Mouse (Mus musculus) liver, postnatal 0 days (tissue): Measurements from ENCODE around the gene Tmem266. TPM values are rescaled to one million over a fixed set of nuclear protein-coding genes. Genes with fewer than 3 reads are reported as not detected.

Experiments used
- ATAC-seq: fragments of 200-750 bp; cut with Nextera tagmentation; 2 replicates; pipeline ENCODE4 v1.8.0; 2017; ENCODE audit warnings: mild to moderate bottlenecking, moderate library complexity
- DNase-seq: peaks from one replicate; pipeline ENCODE4 v3.0.0-alpha.2; 2016
- H3K27ac ChIP-seq: fragments of 300-500 bp; sonication (generic); 2 replicates; pipeline ENCODE4 v1.5.1; 2014; ENCODE audit warnings: antibody characterized with exemption, moderate library complexity, mild to moderate bottlenecking, low read depth
- H3K27me3 ChIP-seq: fragments of 300-500 bp; sonication (generic); 2 replicates; pipeline ENCODE4 v1.6.1; 2014; ENCODE audit warnings: low read length, control low read depth, mixed read lengths; ENCODE audit not compliant: insufficient read depth
- H3K36me3 ChIP-seq: fragments of 300-500 bp; sonication (generic); replicated peaks from 2 replicates; pipeline ENCODE4 v1.6.1; 2014; ENCODE audit warnings: mild to moderate bottlenecking, control low read depth, low read length, moderate library complexity, mixed read lengths; ENCODE audit not compliant: insufficient read depth
- H3K4me1 ChIP-seq: fragments of 300-500 bp; sonication (generic); 2 replicates; pipeline ENCODE4 v1.6.1; 2014; ENCODE audit warnings: antibody characterized with exemption, mild to moderate bottlenecking, control low read depth; ENCODE audit not compliant: insufficient read depth
- H3K4me2 ChIP-seq: fragments of 300-500 bp; sonication (generic); 2 replicates; pipeline ENCODE4 v1.6.1; 2014; ENCODE audit warnings: low read depth, mild to moderate bottlenecking, low read length, moderate library complexity, mixed read lengths
- H3K4me3 ChIP-seq: fragments of 300-500 bp; sonication (generic); 2 replicates; pipeline ENCODE4 v1.5.1; 2014; ENCODE audit warnings: low read depth, low read length
- H3K9ac ChIP-seq: fragments of 300-500 bp; sonication (generic); replicated peaks from 2 replicates; pipeline ENCODE4 v1.6.1; 2014; ENCODE audit warnings: mild to moderate bottlenecking, moderate library complexity
- H3K9me3 ChIP-seq: fragments of 300-500 bp; sonication (generic); 2 replicates; pipeline ENCODE4 v1.6.1; 2016; ENCODE audit warnings: mild to moderate bottlenecking, control low read depth, low read length, mixed read lengths
- CTCF ChIP-seq: sonication (generic); IDR thresholded peaks from 2 replicates; pipeline ENCODE4 v1.5.1; 2016; ENCODE audit warnings: antibody characterized with exemption, low read depth
- EP300 ChIP-seq: IDR thresholded peaks from 2 replicates; pipeline ENCODE4 v1.6.1; 2016; ENCODE audit warnings: antibody characterized with exemption, low read depth, mild to moderate bottlenecking
- WGBS: fragments of 180-500 bp; shearing (Covaris S2); extraction: QIAGEN DNeasy Blood & Tissue Kit; methylation state at CpG from one replicate; pipeline ENCODE4 v1.1.7; 2014; ENCODE audit not compliant: insufficient replicate concordance; 5-methylcytosine and 5-hydroxymethylcytosine counted together
- polyA plus RNA-seq: library from polyadenylated mRNA; unstranded; fragments of >200 nt; fragmentation: Nextera tagmentation; extraction: Ambion mirVana; gene quantifications from 2 replicates; pipeline ENCODE4 v1.2.1, GENCODE M21; 2015

Gene Tmem266
- polyA plus RNA-seq, 1 experiment from 2014 or later, result not detected

DNA sequence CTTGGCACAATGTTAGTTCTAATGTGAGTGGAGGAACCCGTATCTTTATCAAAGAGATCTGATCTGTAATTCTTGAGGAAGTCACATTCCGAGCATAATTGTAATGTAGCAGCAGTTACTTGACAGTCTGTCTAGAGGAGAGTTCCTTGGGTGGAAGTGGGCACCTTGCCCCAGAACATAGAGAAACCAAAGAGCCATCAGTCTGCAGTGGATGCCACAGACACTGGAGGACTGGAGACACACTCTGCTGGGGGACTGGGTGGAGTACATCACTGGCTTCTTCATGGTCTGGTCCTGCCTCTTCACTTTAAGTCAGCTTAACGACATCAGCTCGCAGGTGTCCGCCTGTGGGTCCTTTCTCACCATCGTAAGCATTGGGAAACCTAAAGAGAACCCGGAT lies 17.5 kb downstream of the Tmem266 start:
- Histone ChIP-seq H3K9ac (no peak overlapping the region), H3K27me3 (no peaks in the 10 kb centered on the region), H3K9me3 (no peaks in the 10 kb centered on the region), H3K4me2 (no peak overlapping the region), H3K4me3 (no peak overlapping the region), H3K27ac (no peak overlapping the region), H3K36me3 (no peaks in the 10 kb centered on the region), H3K4me1 (no peaks in the 10 kb centered on the region)
- no peak for DNase-seq
- TF ChIP-seq EP300 (no peak), CTCF (no peak)
- 75% methylated on average over 7 of the region's 7 CpGs for WGBS
- ATAC-seq, result no peak

- no peaks in the 10 kb centered on the region for H3K9me3 ChIP-seq
- no peak overlapping the region for H3K4me2 ChIP-seq
- no peaks in the 10 kb centered on the region for H3K36me3 ChIP-seq
- no peak for DNase-seq
- no peaks in the 10 kb centered on the region for H3K4me1 ChIP-seq
- no peak overlapping the region for H3K9ac ChIP-seq
- H3K4me3 ChIP-seq, result no peak overlapping the region
- TF ChIP-seq EP300, result no peak
- no peak for TF ChIP-seq CTCF
- H3K27me3 ChIP-seq, result no peaks in the 10 kb centered on the region
- 89% methylated on average over 7 of the region's 7 CpGs for WGBS
- H3K27ac ChIP-seq, result no peak overlapping the region
- no peak for ATAC-seq
Observed at GRCm38 (mm10) chr9:55345332-55345731, 18.6 kb downstream of the Tmem266 start.

GRCm38 (mm10) chr9:55348664-55349063 lies 22.0 kb downstream of the Tmem266 start:
- Histone ChIP-seq H3K27ac (no peak overlapping the region), H3K36me3 (no peaks in the 10 kb centered on the region), H3K4me3 (no peak overlapping the region), H3K9ac (no peak overlapping the region), H3K9me3 (no peaks in the 10 kb centered on the region), H3K4me2 (no peak overlapping the region), H3K27me3 (no peaks in the 10 kb centered on the region), H3K4me1 (no peaks in the 10 kb centered on the region)
- DNase-seq, result no peak
- ATAC-seq, result no peak
- 65% methylated on average over 3 of the region's 3 CpGs for WGBS
- no peak for TF ChIP-seq CTCF
- no peak for TF ChIP-seq EP300

DNA sequence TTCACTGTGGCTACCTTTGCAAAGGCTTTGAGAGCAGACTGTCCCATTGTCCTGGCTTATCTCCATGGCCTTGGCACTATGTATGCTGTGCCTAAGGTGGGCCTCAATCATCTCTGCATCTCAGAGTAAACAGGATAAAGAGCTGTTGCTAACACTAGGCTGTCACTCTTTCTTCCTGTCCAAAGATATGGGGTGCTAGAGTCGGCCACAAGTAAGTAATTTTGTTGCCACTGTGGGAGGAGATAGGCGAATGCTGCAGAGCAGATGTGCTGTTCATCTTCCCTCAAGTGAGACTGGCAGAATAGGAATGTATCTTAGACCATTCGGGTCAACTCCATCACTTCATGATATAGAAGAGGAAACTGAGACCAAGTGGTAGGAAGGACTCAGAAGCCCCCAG lies 28.0 kb downstream of the Tmem266 start:
- WGBS, result 46% methylated on average over 3 of the region's 3 CpGs

DNA sequence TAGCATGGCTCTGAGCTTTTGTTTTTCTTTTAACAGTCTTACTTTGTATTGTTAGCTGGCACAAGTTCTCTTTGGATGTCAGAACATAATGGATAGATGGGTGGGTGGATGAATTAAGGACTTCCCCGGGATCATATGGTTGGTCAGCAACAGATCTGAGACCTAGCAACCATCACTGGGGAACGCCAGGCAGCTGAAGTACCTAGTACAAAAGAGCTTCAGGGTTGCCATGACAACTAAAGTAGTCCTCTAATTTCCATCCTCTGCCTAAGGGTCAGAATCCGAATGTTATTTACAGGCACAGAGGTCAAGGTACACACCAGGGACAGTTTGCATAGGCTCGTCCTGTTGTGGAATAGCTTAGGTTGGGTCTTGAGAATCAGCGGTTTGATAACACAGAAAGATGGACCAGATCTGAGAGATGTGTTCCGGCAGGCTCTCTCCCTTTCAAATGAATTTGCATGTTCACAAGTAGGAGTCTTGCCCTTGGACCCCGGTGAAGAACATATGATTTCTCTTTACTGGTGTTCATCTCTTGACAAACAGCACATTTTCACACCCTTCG lies 28.6 kb downstream of the Tmem266 start:
- no peak for DNase-seq
- no peak overlapping the region for H3K4me2 ChIP-seq
- 61% methylated on average over 8 of the region's 8 CpGs for WGBS
- no peaks in the 10 kb centered on the region for H3K9me3 ChIP-seq
- no peak overlapping the region for H3K4me3 ChIP-seq
- H3K27ac ChIP-seq, result no peak overlapping the region
- H3K36me3 ChIP-seq, result no peaks in the 10 kb centered on the region
- no peaks in the 10 kb centered on the region for H3K4me1 ChIP-seq
- TF ChIP-seq EP300 (no peak), CTCF (no peak)
- no peak for ATAC-seq
- no peaks in the 10 kb centered on the region for H3K27me3 ChIP-seq
- no peak overlapping the region for H3K9ac ChIP-seq

More for the DNA sequence above, 28.0 kb downstream of the Tmem266 start:
- Histone ChIP-seq H3K4me1 (no peaks in the 10 kb centered on the region), H3K27ac (no peak overlapping the region), H3K4me3 (no peak overlapping the region), H3K36me3 (no peaks in the 10 kb centered on the region), H3K4me2 (no peak overlapping the region), H3K27me3 (no peaks in the 10 kb centered on the region), H3K9me3 (no peaks in the 10 kb centered on the region), H3K9ac (no peak overlapping the region)
- no peak for DNase-seq
- no peak for TF ChIP-seq CTCF
- no peak for ATAC-seq

GRCm38 (mm10) chr9:55357164-55357563 lies 30.5 kb downstream of the Tmem266 start:
- Histone ChIP-seq H3K4me1 (no peaks in the 10 kb centered on the region), H3K9ac (no peak overlapping the region), H3K9me3 (no peaks in the 10 kb centered on the region), H3K4me3 (no peak overlapping the region), H3K36me3 (no peaks in the 10 kb centered on the region), H3K4me2 (no peak overlapping the region), H3K27ac (no peak overlapping the region), H3K27me3 (no peaks in the 10 kb centered on the region)
- 68% methylated on average over 1 of the region's 1 CpGs for WGBS
- TF ChIP-seq EP300 (no peak), CTCF (no peak)
- no peak for DNase-seq
- no peak for ATAC-seq

DNA sequence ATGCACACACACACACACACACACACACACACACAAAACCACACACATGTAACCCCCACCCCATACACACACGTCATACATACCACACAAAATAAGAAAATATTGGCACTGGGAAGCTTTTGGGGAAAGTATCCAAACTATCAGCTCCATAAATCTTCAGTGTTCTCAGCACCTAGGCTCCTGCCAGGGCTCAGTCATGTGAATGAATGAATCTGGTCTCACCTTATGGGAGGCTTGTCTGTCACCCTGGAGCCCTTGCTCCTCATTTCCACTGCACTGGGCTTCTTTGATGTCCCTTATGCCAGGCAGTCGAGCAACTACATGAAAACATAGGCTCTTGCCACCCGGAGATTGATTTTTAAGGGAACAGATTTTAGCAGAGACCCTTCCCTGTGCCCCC lies 33.7 kb downstream of the Tmem266 start:
- DNase-seq (no peak), ATAC-seq (no peak)
- no peaks in the 10 kb centered on the region for H3K36me3 ChIP-seq
- no peaks in the 10 kb centered on the region for H3K4me1 ChIP-seq
- H3K4me3 ChIP-seq, result no peak overlapping the region
- H3K4me2 ChIP-seq, result no peak overlapping the region
- WGBS, result 64% methylated on average over 3 of the region's 3 CpGs
- H3K27ac ChIP-seq, result no peak overlapping the region
- H3K27me3 ChIP-seq, result no peaks in the 10 kb centered on the region
- TF ChIP-seq EP300 (no peak), CTCF (no peak)
- H3K9ac ChIP-seq, result no peak overlapping the region
- no peaks in the 10 kb centered on the region for H3K9me3 ChIP-seq
